Mouse (Mus musculus) liver, adult 2 months (tissue): ENCODE data around the gene Rnf187. TPM values are rescaled to one million over a fixed set of nuclear protein-coding genes. Genes with fewer than 3 reads are reported as not detected.

Source experiments
- DNase-seq: peaks from one replicate; pipeline ENCODE4 v3.0.0-alpha.2; 2011; ENCODE audit warnings: low read depth, low spot score; ENCODE audit errors: extremely low read depth
- H3K27ac ChIP-seq: fragments of 200-500 bp; replicated peaks from 2 replicates; pipeline ENCODE4 v1.5.1; 2012; ENCODE audit warnings: low read depth, mild to moderate bottlenecking, control low read depth, inconsistent platforms, low read length; ENCODE audit not compliant: insufficient read depth
- H3K27me3 ChIP-seq: fragments of 200-500 bp; 2 replicates; pipeline ENCODE4 v1.6.1; 2012; ENCODE audit warnings: mild to moderate bottlenecking, moderate library complexity, low read length, inconsistent platforms; ENCODE audit not compliant: control insufficient read depth, insufficient read depth
- H3K36me3 ChIP-seq: fragments of 200-500 bp; 2 replicates; pipeline ENCODE4 v1.6.1; 2012; ENCODE audit warnings: low read length, inconsistent platforms; ENCODE audit not compliant: control insufficient read depth, insufficient read depth
- H3K4me1 ChIP-seq: fragments of 200-500 bp; 2 replicates; pipeline ENCODE4 v1.6.1; 2011; ENCODE audit warnings: low read length; ENCODE audit not compliant: control insufficient read depth, insufficient read depth
- H3K4me3 ChIP-seq: fragments of 200-500 bp; 2 replicates; pipeline ENCODE4 v1.5.1; 2011; ENCODE audit warnings: low read depth, mild to moderate bottlenecking, control low read depth, low read length, moderate library complexity; ENCODE audit not compliant: insufficient read depth
- H3K79me2 ChIP-seq: fragments of 200-500 bp; 2 replicates; pipeline ENCODE4 v1.6.1; 2012; ENCODE audit warnings: inconsistent platforms, mild to moderate bottlenecking, low read length, moderate library complexity; ENCODE audit not compliant: control insufficient read depth, insufficient read depth
- H3K9ac ChIP-seq: fragments of 200-500 bp; 2 replicates; pipeline ENCODE4 v1.6.1; 2012; ENCODE audit warnings: low read depth, mild to moderate bottlenecking, control low read depth, inconsistent platforms, low read length
- CTCF ChIP-seq: fragments of 200-500 bp; IDR thresholded peaks from 2 replicates; pipeline ENCODE4 v1.5.1; 2011; ENCODE audit warnings: low read depth, low read length, control low read depth
- POLR2A ChIP-seq: fragments of 200-500 bp; IDR thresholded peaks from 2 replicates; pipeline ENCODE4 v1.6.1; 2011; ENCODE audit warnings: low read length, control low read depth; ENCODE audit not compliant: insufficient read depth; ENCODE audit errors: extremely low read depth
- WGBS: fragments of 180-500 bp; shearing (Covaris S2); methylation state at CpG from one replicate; pipeline ENCODE4 v1.1.7; 2018; 5-methylcytosine and 5-hydroxymethylcytosine counted together
- polyA plus RNA-seq: library from polyadenylated mRNA; depleted of rRNA; stranded (reverse); fragments of >200 nt; gene quantifications from 2 replicates; pipeline ENCODE4 v1.2.3, GENCODE M21; 2012
- total RNA-seq: library from RNA; depleted of rRNA; stranded (reverse); fragments of >200 nt; gene quantifications from 2 replicates; pipeline ENCODE4 v1.2.3, GENCODE M21; 2014

The Rnf187 gene
- total and polyA plus RNA-seq, 2 experiments: 63.7 to 134 TPM

DNA sequence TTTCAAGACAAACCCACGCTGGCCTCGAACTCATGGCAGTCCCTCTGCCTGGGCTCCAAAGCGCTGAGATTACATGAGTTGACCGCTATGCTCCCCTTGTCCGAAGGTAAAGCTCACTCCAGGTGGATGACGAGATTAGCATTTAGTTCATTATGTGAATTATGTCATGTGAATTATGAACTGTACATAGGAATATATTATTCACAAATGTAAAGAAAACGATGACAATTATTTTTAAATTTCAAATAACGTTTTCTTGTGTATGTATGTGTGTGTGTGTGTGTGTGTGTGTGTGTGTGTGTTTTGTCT lies 34.4 kb downstream of the Rnf187 start:
- Histone ChIP-seq H3K4me3 (peak overlapping the region; percentile 83), H3K4me1 (peaks cover 4% of the 10 kb centered on the region), H3K9ac (peak overlapping the region; percentile 57), H3K27me3 (no peaks in the 10 kb centered on the region), H3K36me3 (peaks cover 16% of the 10 kb centered on the region), H3K27ac (peak overlapping the region; percentile 56), H3K79me2 (peaks cover 3% of the 10 kb centered on the region; the same call in 1 of the 2 replicates)
- 0% methylated on average over 8 of the region's 8 CpGs for WGBS
- DNase-seq: no peak
- TF ChIP-seq CTCF: no peak
- TF ChIP-seq POLR2A: no peak

DNA sequence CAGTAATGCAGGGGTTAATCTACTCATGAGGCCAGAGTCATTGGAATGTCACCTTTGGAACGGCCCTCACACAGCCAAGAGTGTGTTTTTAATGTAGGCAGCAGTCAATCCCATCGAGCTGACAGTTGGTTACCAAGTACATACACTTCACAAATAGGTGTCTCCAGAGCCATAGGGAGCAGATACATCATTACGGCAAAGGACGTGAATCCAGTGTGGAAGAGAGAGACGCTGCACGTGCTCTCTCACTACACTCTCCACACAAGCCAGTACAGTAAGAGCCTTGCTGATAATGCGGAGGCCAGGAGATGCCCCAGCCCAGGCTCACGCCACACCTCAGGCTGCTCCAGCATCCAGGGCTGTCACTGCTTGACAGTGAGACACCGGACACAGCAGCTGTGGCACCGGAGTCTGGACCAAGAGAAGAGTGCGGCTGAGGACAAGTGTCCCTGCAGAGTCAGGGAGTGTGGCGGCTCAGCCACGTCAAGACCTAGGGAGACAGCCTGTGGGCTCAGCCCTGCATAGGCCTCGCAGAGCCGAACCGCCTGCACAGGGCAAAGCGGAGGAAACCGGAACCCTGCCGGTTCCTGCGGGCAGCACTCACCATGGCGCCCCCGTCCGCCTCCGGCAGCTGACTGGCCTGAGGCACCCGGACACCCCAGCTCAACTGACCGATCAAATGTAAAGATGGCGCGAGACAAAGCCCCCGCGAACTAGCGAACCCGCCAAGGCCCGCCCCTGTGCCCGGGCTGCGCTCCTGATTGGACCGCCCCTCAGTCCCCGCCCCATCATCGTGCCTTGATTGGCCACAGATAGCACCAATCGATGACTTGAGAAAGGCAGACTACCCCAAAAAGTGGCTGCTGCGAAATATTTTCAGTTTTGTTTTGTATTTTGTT lies 35.0 kb downstream of the Rnf187 start, which contains the start of gene Zfp39:
Gene Zfp39 (minus strand): TSS at position 715 of the 899 bp plus-strand sequence.
- DNase-seq: peak; percentile 81
- Histone ChIP-seq H3K4me1 (peaks cover 4% of the 10 kb centered on the region), H3K4me3 (peak within 1 kb of the TSS; percentile 83), H3K27me3 (no peaks in the 10 kb centered on the region), H3K36me3 (peaks cover 22% of the 10 kb centered on the region), H3K27ac (peak within 1 kb of the TSS; percentile 80), H3K9ac (peak within 1 kb of the TSS; percentile 80), H3K79me2 (peaks cover 3% of the 10 kb centered on the region; the same call in 1 of the 2 replicates)
- under 1% methylated on average over 40 of the region's 40 CpGs for WGBS
- no peak for TF ChIP-seq CTCF
- peak; percentile 73 for TF ChIP-seq POLR2A

DNA sequence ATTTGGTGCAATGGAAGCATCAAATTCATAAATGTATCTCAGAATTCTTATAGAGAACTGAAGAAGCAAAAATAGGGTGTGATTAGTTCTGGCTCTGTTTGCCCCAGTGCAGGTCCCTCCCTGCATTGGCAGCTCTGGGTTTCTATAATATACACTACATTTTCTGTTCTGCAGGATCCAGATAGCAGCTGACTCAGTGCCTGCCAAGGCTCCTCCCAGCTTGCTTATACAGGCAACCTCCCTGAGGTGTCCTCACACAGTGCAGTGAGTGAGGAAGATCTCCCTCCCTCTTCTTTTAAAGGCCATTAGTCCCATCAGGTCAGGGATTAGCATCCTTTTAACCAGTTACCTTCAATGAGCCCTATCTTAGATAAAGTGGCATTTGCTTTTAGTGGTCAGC lies 37.6 kb downstream of the Rnf187 start:
- no peak for TF ChIP-seq POLR2A
- TF ChIP-seq CTCF: no peak
- Histone ChIP-seq H3K36me3 (peaks cover 37% of the 10 kb centered on the region), H3K79me2 (peaks cover 7% of the 10 kb centered on the region; the same call in 1 of the 2 replicates), H3K4me1 (peaks cover 4% of the 10 kb centered on the region), H3K27me3 (no peaks in the 10 kb centered on the region), H3K9ac (no peak overlapping the region), H3K27ac (no peak overlapping the region), H3K4me3 (no peak overlapping the region)
- no peak for DNase-seq

DNA sequence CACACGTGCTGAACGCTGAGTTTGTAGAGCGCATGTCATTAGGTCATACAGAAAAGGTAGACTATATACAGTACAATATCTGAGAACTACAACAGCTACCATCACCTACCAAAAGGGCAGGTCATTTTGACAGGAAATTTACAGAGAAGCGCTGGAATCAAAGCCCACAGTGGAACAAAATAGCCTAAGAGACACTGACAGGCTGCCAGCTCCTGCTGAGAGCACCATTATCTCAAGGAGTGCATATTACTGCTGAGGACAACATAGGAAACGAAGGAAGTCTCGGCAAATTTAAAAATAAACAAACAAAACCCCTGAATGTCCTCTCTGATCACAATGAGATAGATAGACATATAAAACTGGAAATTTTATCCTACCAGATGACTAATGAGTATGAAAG lies 41.2 kb downstream of the Rnf187 start:
- DNase-seq: no peak
- Histone ChIP-seq H3K27ac (no peak overlapping the region), H3K27me3 (no peaks in the 10 kb centered on the region), H3K79me2 (peaks cover 4% of the 10 kb centered on the region; the same call in 1 of the 2 replicates), H3K9ac (no peak overlapping the region), H3K4me3 (no peak overlapping the region), H3K4me1 (no peaks in the 10 kb centered on the region), H3K36me3 (peaks cover 54% of the 10 kb centered on the region)
- 88% methylated on average over 6 of the region's 6 CpGs for WGBS
- no peak for TF ChIP-seq CTCF
- TF ChIP-seq POLR2A: no peak

DNA sequence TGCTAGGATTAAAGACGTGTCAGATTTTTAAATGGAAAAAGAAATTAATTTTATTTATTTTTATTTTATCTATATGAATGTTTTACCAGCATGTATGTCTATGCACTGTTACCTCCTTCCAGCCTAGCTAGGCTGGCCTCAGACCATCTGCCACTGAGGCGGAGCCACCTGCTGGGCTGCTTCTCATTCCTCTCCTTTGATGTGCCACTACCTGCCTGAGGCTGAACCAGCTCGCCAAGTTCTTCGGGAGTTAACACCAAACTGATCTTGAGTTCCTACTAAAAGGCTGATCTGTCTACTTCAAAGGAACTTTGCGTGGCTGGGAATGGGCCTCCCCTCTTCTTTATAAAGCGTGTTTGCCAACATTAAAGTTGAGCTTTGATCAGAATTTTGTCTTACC lies 44.3 kb downstream of the Rnf187 start:
- H3K4me1 ChIP-seq: no peaks in the 10 kb centered on the region
- no peak for DNase-seq
- no peak overlapping the region for H3K9ac ChIP-seq
- H3K4me3 ChIP-seq: no peak overlapping the region
- TF ChIP-seq CTCF (no peak), POLR2A (no peak)
- peaks cover 58% of the 10 kb centered on the region for H3K36me3 ChIP-seq
- H3K27ac ChIP-seq: no peak overlapping the region
- 0 out of 2 replicates have a peak, but pooled peaks cover 4% of the 10 kb centered on the region for H3K79me2 ChIP-seq
- WGBS: 96% methylated on average over 6 of the region's 6 CpGs
- no peaks in the 10 kb centered on the region for H3K27me3 ChIP-seq

DNA sequence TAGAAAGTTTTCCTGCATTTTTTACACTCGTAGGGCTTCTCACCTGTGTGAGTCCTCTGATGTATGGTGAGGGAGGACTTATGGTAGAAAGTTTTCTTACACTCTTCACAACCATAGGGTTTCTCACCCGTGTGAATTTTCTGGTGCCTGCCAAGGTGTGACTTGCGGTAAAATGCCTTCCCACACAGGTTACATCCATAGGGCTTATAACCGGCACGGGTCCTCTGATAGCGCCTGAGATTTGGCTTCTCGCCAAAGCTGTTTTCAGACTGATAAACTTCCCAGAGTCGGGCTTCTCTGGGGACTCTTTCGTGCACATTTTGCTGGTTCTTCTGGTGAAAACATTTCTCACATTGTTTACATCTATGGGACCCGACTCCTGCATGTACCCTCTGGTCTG lies 48.2 kb downstream of the Rnf187 start:
- DNase-seq: no peak
- Histone ChIP-seq H3K4me3 (no peak overlapping the region), H3K27ac (no peak overlapping the region), H3K4me1 (no peaks in the 10 kb centered on the region), H3K9ac (no peak overlapping the region), H3K36me3 (peaks cover 35% of the 10 kb centered on the region), H3K27me3 (no peaks in the 10 kb centered on the region), H3K79me2 (no peaks in the 10 kb centered on the region)
- no peak for TF ChIP-seq CTCF
- TF ChIP-seq POLR2A: no peak
- WGBS: 89% methylated on average over 10 of the region's 10 CpGs
